9 mouse cellular contexts compared by ENCODE assay signal in genomic region chr5:105585929-105586328, GRCm38 (mm10).
DNase-seq lines count a peak whose midpoint lies in the region; ATAC-seq and TF ChIP-seq lines count a peak whose summit lies in the region.
"Had no signal": no experiment of that assay in that cellular context is flagged by ENCODE, and none has a peak within 500 bp of the region (broad histone marks: within the 10 kb centered on the region; RNA-seq: fewer than 3 reads in every experiment).

No protein-coding gene starts in this region.

- ATAC-seq in embryonic facial prominence, embryonic 12.5 days (ENCODE audit: insufficient number of reproducible peaks, insufficient read depth, low FRiP score, low TSS enrichment): no peak
- no peak for ATAC-seq in forebrain, embryonic 14.5 days
- ATAC-seq in midbrain, embryonic 13.5 days: peak; percentile 58; the same call in 1 of the 2 replicates
- ATAC-seq: inflammation-experienced regulatory T-cells, adult 6 months had no signal

- no peaks in the 10 kb centered on the region for H3K9me3 ChIP-seq in embryonic facial prominence, embryonic 12.5 days
- no peaks in the 10 kb centered on the region for H3K9me3 ChIP-seq in forebrain, embryonic 14.5 days (replicated peaks; ENCODE audit: control insufficient read depth, low read length)
- H3K9me3 ChIP-seq in midbrain, embryonic 13.5 days: no peaks in the 10 kb centered on the region

- no peaks in the 10 kb centered on the region for H3K27me3 ChIP-seq in embryonic facial prominence, embryonic 12.5 days
- no peaks in the 10 kb centered on the region for H3K27me3 ChIP-seq in forebrain, embryonic 14.5 days (replicated peaks; ENCODE audit: control insufficient read depth, insufficient read depth, low read length)
- H3K27me3 ChIP-seq in midbrain, embryonic 13.5 days: no peaks in the 10 kb centered on the region

- WGBS in embryonic facial prominence, embryonic 12.5 days: 54% methylated on average over 4 of the region's 4 CpGs
- WGBS in forebrain, embryonic 14.5 days: 42% methylated on average over 4 of the region's 4 CpGs
- 33% methylated on average over 4 of the region's 4 CpGs for WGBS in midbrain, embryonic 13.5 days

- H3K27ac ChIP-seq in layer of hippocampus, adult 2 months: peak overlapping the region; percentile 79
- peak overlapping the region; percentile 64 for H3K27ac ChIP-seq in embryonic facial prominence, embryonic 12.5 days
- no peak overlapping the region; the same call in 1 of the 2 replicates for H3K27ac ChIP-seq in forebrain, embryonic 14.5 days (ENCODE audit: low read depth, low read length)
- peak overlapping the region; percentile 64 for H3K27ac ChIP-seq in midbrain, embryonic 13.5 days

- H3K4me3 ChIP-seq in layer of hippocampus, adult 2 months: no peak overlapping the region
- H3K4me3 ChIP-seq in embryonic facial prominence, embryonic 12.5 days: no peak overlapping the region
- H3K4me3 ChIP-seq in forebrain, embryonic 14.5 days (ENCODE audit: low read depth, low read length): no peak overlapping the region
- H3K4me3 ChIP-seq in midbrain, embryonic 13.5 days (replicated peaks): no peak overlapping the region

- TF ChIP-seq CTCF in layer of hippocampus, adult 2 months (conservative IDR thresholded peaks at IDR 0.05): no peak

- H3K4me1 ChIP-seq in embryonic facial prominence, embryonic 12.5 days: peaks cover 27% of the 10 kb centered on the region
- peaks cover 11% of the 10 kb centered on the region; the same call in 1 of the 2 replicates for H3K4me1 ChIP-seq in forebrain, embryonic 14.5 days (ENCODE audit: control insufficient read depth, insufficient read depth, low read length)
- peaks cover 18% of the 10 kb centered on the region for H3K4me1 ChIP-seq in midbrain, embryonic 13.5 days (replicated peaks)

- DNase-seq in layer of hippocampus, adult 2 months (ENCODE audit: low spot score in 2 of 2): no peak
- DNase-seq in layer of hippocampus, adult 9-10 months (ENCODE audit: low spot score): no peak
- peak; percentile 32 for DNase-seq in forebrain, embryonic 14.5 days (ENCODE audit: low spot score)
- no peak for DNase-seq in left cerebral cortex, adult 8-10 months (ENCODE audit: low spot score in 2 of 2)
- DNase-seq in gastrocnemius, postnatal 25 days: no peak
- DNase-seq: cerebellum, postnatal 25 days had no signal

- no peak overlapping the region for H3K9ac ChIP-seq in embryonic facial prominence, embryonic 12.5 days
- no peak overlapping the region for H3K9ac ChIP-seq in forebrain, embryonic 14.5 days (ENCODE audit: low read length)
- H3K9ac ChIP-seq in midbrain, embryonic 13.5 days (replicated peaks): no peak overlapping the region

- H3K36me3 ChIP-seq in embryonic facial prominence, embryonic 12.5 days: no peaks in the 10 kb centered on the region
- H3K36me3 ChIP-seq in forebrain, embryonic 14.5 days (ENCODE audit: control insufficient read depth, insufficient read depth, low read length): no peaks in the 10 kb centered on the region
- H3K36me3 ChIP-seq in midbrain, embryonic 13.5 days: no peaks in the 10 kb centered on the region

- H3K4me2 ChIP-seq in embryonic facial prominence, embryonic 12.5 days (replicated peaks): no peak overlapping the region
- H3K4me2 ChIP-seq in forebrain, embryonic 14.5 days (ENCODE audit: low read length): no peak overlapping the region
- no peak overlapping the region for H3K4me2 ChIP-seq in midbrain, embryonic 13.5 days (replicated peaks)
